Mouse (Mus musculus): ENCODE measurements around the gene Fbxl15. TPM values are rescaled to one million over a fixed set of nuclear protein-coding genes. Genes with fewer than 3 reads are reported as not detected.

Gene Fbxl15
- total and polyA plus RNA-seq, 2 experiments = 6.2 to 15.1 TPM

DNA sequence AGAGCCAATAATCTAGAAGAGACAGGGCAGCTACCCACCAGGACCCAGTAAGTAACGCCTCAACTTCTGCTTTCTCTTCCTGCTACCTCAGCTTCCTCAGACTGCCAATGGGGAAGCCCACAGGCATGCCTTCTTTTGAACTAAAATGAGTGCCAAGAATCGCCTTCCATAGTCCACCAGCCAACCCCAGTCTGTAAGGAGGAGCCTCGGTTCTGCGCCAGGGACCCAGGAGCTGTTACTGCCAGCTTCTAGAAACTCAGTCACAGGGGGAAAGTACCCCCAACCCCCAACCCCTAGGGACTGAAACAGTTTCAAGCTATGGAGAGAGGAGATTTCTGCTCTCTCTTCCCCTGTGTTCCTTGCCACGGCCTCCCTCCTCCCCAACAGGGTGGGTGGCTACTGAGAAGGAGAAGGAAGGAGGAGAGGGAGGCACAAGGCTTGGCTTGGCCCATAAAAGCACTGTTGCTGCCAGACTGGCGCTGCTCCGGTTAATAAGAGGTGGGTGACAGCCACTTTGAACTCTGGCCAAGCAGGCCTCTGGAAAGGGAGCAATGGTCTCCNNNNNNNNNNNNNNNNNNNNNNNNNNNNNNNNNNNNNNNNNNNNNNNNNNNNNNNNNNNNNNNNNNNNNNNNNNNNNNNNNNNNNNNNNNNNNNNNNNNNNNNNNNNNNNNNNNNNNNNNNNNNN, 11.4 kb downstream of the Fbxl15 start:
- Histone ChIP-seq H3K36me3 (ENCODE audit: control insufficient read depth, insufficient read depth, low read length) (no peaks in the 10 kb centered on the region), H3K4me3 (ENCODE audit: insufficient read depth, low read depth, low read length) (no peak overlapping the region; the same call in 1 of the 2 replicates), H3K9ac (ENCODE audit: low read depth, low read length) (no peak overlapping the region), H3K27ac (replicated peaks; ENCODE audit: insufficient read depth, low read depth, low read length) (peak overlapping the region; percentile 7; the same call in 1 of the 2 replicates), H3K27me3 (ENCODE audit: control insufficient read depth, insufficient read depth, low read length) (no peaks in the 10 kb centered on the region), H3K79me2 (ENCODE audit: control insufficient read depth, insufficient read depth, low read length) (no peaks in the 10 kb centered on the region), H3K4me1 (ENCODE audit: control insufficient read depth, insufficient read depth, low read length) (peaks cover 3% of the 10 kb centered on the region; the same call in 1 of the 2 replicates)
- DNase-seq (ENCODE audit: extremely low read depth, low read depth, low spot score) = peak; percentile 26
- 64% methylated on average over 7 of the region's 7 CpGs for WGBS
- TF ChIP-seq POLR2A (IDR thresholded peaks at IDR 0.05; ENCODE audit: extremely low read depth, insufficient read depth, low read length) (no peak), CTCF (IDR thresholded peaks at IDR 0.05; ENCODE audit: low read depth, low read length) (no peak)

DNA sequence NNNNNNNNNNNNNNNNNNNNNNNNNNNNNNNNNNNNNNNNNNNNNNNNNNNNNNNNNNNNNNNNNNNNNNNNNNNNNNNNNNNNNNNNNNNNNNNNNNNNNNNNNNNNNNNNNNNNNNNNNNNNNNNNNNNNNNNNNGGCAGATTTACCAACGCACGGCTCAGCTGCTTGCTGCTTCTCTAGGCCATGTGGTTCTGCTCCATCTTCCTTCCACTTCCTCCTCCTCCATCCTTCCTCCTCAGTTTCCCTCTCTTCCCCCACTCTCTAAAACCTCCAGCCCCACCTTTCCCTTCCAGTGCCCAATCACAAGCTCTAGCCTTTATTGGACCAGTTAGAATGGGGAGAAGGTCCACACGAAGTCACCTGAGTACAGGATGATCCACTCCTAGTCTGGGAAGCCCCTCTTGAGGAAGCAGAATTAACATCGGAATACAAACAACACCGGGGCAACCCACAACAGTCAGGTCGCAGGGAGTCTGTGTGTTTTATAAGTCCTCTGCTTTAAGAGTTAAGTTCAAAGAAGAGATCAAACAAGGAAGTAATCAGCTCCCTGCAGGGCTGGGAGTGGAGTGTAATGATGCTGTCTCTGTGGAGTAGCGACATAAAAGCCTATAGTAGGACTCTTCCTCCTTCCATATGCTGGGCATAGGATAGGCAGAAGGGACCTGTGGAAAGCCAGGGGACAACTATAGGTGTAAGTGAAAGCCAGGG, 16.9 kb downstream of the Fbxl15 start:
- Histone ChIP-seq H3K36me3 (ENCODE audit: control insufficient read depth, insufficient read depth, low read length) (no peaks in the 10 kb centered on the region), H3K9ac (ENCODE audit: low read depth, low read length) (no peak overlapping the region), H3K27ac (replicated peaks; ENCODE audit: insufficient read depth, low read depth, low read length) (no peak overlapping the region), H3K4me1 (ENCODE audit: control insufficient read depth, insufficient read depth, low read length) (peaks cover 4% of the 10 kb centered on the region; the same call in 1 of the 2 replicates), H3K4me3 (ENCODE audit: insufficient read depth, low read depth, low read length) (no peak overlapping the region), H3K79me2 (ENCODE audit: control insufficient read depth, insufficient read depth, low read length) (no peaks in the 10 kb centered on the region), H3K27me3 (ENCODE audit: control insufficient read depth, insufficient read depth, low read length) (no peaks in the 10 kb centered on the region)
- TF ChIP-seq CTCF (IDR thresholded peaks at IDR 0.05; ENCODE audit: low read depth, low read length) (no peak), POLR2A (IDR thresholded peaks at IDR 0.05; ENCODE audit: extremely low read depth, insufficient read depth, low read length) (no peak)
- WGBS = 58% methylated on average over 7 of the region's 7 CpGs
- DNase-seq (ENCODE audit: extremely low read depth, low read depth, low spot score) = no peak

DNA sequence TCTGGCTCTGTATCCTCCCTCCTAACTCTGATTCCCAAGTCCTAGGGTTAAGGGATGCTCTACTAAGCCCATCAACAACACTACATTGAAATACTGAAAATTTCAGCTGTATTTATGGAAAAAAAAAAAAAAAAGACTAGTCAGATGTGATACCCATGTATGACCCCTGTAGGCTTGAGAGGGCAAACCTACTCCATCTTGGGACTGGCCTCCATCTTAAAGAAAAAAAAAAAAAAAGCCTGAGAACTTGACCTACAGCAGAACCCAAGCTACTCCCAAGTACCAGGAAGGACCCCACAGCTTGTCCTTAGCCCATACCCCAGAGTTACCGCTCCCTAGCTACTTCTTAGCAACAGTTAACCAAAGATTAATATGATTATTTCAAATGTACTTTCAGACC, 19.2 kb downstream of the Fbxl15 start:
- Histone ChIP-seq H3K4me1 (ENCODE audit: control insufficient read depth, insufficient read depth, low read length) (peaks cover 4% of the 10 kb centered on the region; the same call in 1 of the 2 replicates), H3K27ac (replicated peaks; ENCODE audit: insufficient read depth, low read depth, low read length) (no peak overlapping the region), H3K27me3 (ENCODE audit: control insufficient read depth, insufficient read depth, low read length) (no peaks in the 10 kb centered on the region), H3K9ac (ENCODE audit: low read depth, low read length) (no peak overlapping the region), H3K36me3 (ENCODE audit: control insufficient read depth, insufficient read depth, low read length) (no peaks in the 10 kb centered on the region), H3K79me2 (ENCODE audit: control insufficient read depth, insufficient read depth, low read length) (no peaks in the 10 kb centered on the region), H3K4me3 (ENCODE audit: insufficient read depth, low read depth, low read length) (no peak overlapping the region)
- no peak for TF ChIP-seq CTCF (IDR thresholded peaks at IDR 0.05; ENCODE audit: low read depth, low read length)
- 100% methylated on average over 1 of the region's 1 CpGs for WGBS
- no peak for DNase-seq (ENCODE audit: extremely low read depth, low read depth, low spot score)

DNA sequence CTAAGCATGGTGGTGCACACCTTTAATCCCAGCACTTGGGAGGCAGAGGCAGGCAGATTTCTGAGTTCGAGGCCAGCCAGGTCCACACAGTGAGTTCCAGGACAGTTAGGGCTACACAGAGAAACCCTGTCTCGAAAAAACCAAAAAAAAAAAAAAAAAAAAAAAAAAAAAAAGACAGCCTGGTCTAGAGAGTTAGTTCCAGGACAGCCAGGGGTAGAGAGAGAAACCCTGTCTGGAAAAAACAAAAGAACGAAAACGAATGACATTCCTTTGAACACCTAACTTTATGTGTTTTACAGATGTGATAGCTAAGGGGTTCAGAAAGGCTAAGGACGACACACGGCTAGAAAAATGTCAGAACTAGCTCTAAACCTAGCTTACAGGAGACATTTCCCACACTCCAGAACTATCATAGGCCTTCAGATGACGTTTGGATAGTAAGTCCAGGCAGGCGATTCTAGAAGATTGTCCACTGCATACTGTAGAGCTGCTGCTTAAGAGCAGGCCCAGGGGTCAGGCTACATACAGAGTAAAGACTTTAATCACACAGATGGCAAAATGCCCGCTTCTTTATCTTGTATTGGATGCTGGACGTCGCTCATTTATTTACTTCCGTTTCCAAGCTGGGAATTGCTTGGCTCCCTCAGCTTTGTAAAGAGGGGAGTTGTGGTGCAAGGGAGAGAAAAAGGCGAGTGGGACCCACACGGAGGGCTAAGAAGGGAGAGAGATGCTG, 20.1 kb downstream of the Fbxl15 start:
- Histone ChIP-seq H3K4me3 (ENCODE audit: insufficient read depth, low read depth, low read length) (peak overlapping the region; percentile 74), H3K27me3 (ENCODE audit: control insufficient read depth, insufficient read depth, low read length) (no peaks in the 10 kb centered on the region), H3K27ac (replicated peaks; ENCODE audit: insufficient read depth, low read depth, low read length) (no peak overlapping the region), H3K9ac (ENCODE audit: low read depth, low read length) (peak overlapping the region; percentile 80; the same call in 1 of the 2 replicates), H3K4me1 (ENCODE audit: control insufficient read depth, insufficient read depth, low read length) (peaks cover 4% of the 10 kb centered on the region; the same call in 1 of the 2 replicates), H3K36me3 (ENCODE audit: control insufficient read depth, insufficient read depth, low read length) (no peaks in the 10 kb centered on the region), H3K79me2 (ENCODE audit: control insufficient read depth, insufficient read depth, low read length) (no peaks in the 10 kb centered on the region)
- no peak for TF ChIP-seq CTCF (IDR thresholded peaks at IDR 0.05; ENCODE audit: low read depth, low read length)
- TF ChIP-seq POLR2A (IDR thresholded peaks at IDR 0.05; ENCODE audit: extremely low read depth, insufficient read depth, low read length) = no peak
- WGBS = 23% methylated on average over 14 of the region's 14 CpGs
- DNase-seq (ENCODE audit: extremely low read depth, low read depth, low spot score) = no peak

DNA sequence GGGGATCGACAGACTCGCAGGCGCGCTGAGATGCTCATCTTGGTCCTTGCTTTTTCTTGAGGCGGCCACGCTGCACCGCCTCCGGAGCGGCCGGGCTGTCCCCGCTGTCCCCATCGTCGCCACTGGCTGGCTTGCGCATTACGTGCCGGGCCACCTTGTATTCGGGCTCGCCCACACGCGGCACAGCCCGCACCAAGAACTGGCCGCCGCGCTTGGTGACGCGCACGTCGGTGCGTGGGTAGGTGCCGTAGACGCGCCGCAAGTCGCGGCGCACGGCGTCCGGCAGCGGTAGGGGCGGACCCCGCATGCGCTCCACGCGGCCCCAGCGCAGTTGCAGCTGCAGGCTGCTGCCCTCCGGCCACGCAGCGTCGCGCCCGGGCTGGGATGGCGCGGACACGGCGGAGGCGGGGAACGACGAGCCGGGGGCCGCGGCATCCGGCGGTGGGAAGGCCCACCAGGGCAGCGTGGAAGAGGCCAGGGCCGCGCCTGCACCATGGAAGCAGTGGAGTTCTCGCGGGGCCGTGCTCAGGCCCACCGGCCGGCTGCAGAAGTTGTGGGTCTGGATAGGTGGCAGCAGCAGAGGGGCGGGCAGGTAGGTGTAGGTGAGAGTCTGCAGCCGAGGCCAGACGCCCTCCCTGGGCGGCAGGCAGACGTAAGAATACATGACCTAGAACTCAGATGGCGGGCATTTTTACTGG, 20.9 kb downstream of the Fbxl15 start:
- H3K27me3 ChIP-seq (ENCODE audit: control insufficient read depth, insufficient read depth, low read length) = no peaks in the 10 kb centered on the region
- peak overlapping the region; percentile 74 for H3K4me3 ChIP-seq (ENCODE audit: insufficient read depth, low read depth, low read length)
- no peaks in the 10 kb centered on the region for H3K36me3 ChIP-seq (ENCODE audit: control insufficient read depth, insufficient read depth, low read length)
- DNase-seq (ENCODE audit: extremely low read depth, low read depth, low spot score) = no peak
- H3K9ac ChIP-seq (ENCODE audit: low read depth, low read length) = peak overlapping the region; percentile 80
- no peak overlapping the region for H3K27ac ChIP-seq (replicated peaks; ENCODE audit: insufficient read depth, low read depth, low read length)
- peaks cover 4% of the 10 kb centered on the region; the same call in 1 of the 2 replicates for H3K4me1 ChIP-seq (ENCODE audit: control insufficient read depth, insufficient read depth, low read length)
- TF ChIP-seq CTCF (IDR thresholded peaks at IDR 0.05; ENCODE audit: low read depth, low read length) = no peak
- TF ChIP-seq POLR2A (IDR thresholded peaks at IDR 0.05; ENCODE audit: extremely low read depth, insufficient read depth, low read length) = no peak
- no peaks in the 10 kb centered on the region for H3K79me2 ChIP-seq (ENCODE audit: control insufficient read depth, insufficient read depth, low read length)
- WGBS = under 1% methylated on average over 77 of the region's 78 CpGs

Measured in liver, adult 2 months (tissue).